Mouse (Mus musculus) small intestine, adult 2 months (tissue): ENCODE results near the gene Gm28038. TPM values are rescaled to one million over a fixed set of nuclear protein-coding genes. Genes with fewer than 3 reads are reported as not detected.
A peak's percentile ranks its signal among the peaks of the same experiment; 100 is the strongest.

Experiments used
- H3K27ac ChIP-seq: fragments of 200-500 bp; 2 replicates; pipeline ENCODE4 v1.5.1; 2012; ENCODE audit warnings: low read depth, low read length, control low read depth, inconsistent platforms; ENCODE audit not compliant: insufficient read depth
- H3K27me3 ChIP-seq: fragments of 200-500 bp; 2 replicates; pipeline ENCODE4 v1.6.1; 2012; ENCODE audit warnings: mild to moderate bottlenecking, moderate library complexity, low read length, inconsistent platforms; ENCODE audit not compliant: control insufficient read depth, insufficient read depth
- H3K36me3 ChIP-seq: fragments of 200-500 bp; 2 replicates; pipeline ENCODE4 v1.6.1; 2012; ENCODE audit warnings: mild to moderate bottlenecking, low read length, control low read depth, inconsistent platforms; ENCODE audit not compliant: control insufficient read depth, insufficient read depth
- H3K4me1 ChIP-seq: fragments of 200-500 bp; 2 replicates; pipeline ENCODE4 v1.6.1; 2012; ENCODE audit warnings: low read length, inconsistent platforms, mixed read lengths; ENCODE audit not compliant: control insufficient read depth, insufficient read depth, insufficient read length
- H3K4me3 ChIP-seq: fragments of 200-500 bp; 2 replicates; pipeline ENCODE4 v1.5.1; 2012; ENCODE audit warnings: low read depth, mild to moderate bottlenecking, control low read depth, inconsistent platforms, low read length, moderate library complexity
- CTCF ChIP-seq: fragments of 200-500 bp; IDR thresholded peaks from 2 replicates; pipeline ENCODE4 v1.5.1; 2012; ENCODE audit warnings: low read depth, mild to moderate bottlenecking, control low read depth, inconsistent platforms, low read length, moderate library complexity, mixed read lengths; ENCODE audit not compliant: insufficient replicate concordance, insufficient read length; ENCODE audit errors: extremely low read depth
- POLR2A ChIP-seq: fragments of 200-500 bp; IDR thresholded peaks from 2 replicates; pipeline ENCODE4 v1.6.1; 2012; ENCODE audit warnings: low read depth, mild to moderate bottlenecking, control low read depth, inconsistent platforms, low read length, moderate library complexity
- WGBS: fragments of 180-500 bp; shearing (Covaris S2); methylation state at CpG from one replicate; pipeline ENCODE4 v1.1.7; 2018; 5-methylcytosine and 5-hydroxymethylcytosine counted together
- polyA plus RNA-seq: library from polyadenylated mRNA; depleted of rRNA; stranded (reverse); fragments of >200 nt; gene quantifications from 2 replicates; pipeline ENCODE4 v1.2.3, GENCODE M21; 2012

The Gm28038 gene
- polyA plus RNA-seq, 1 experiment: not detected

- H3K36me3 ChIP-seq: peaks cover 53% of the 10 kb centered on the region
- peaks cover 12% of the 10 kb centered on the region for H3K4me1 ChIP-seq
- H3K27me3 ChIP-seq: no peaks in the 10 kb centered on the region
- H3K27ac ChIP-seq: peak overlapping the region; percentile 80
- H3K4me3 ChIP-seq: no peak overlapping the region
- 74% methylated on average over 7 of the region's 7 CpGs for WGBS
- no peak for TF ChIP-seq POLR2A
- TF ChIP-seq CTCF: no peak
Observed at GRCm38 (mm10) chr2:30257699-30258460, 23.0 kb upstream of the Gm28038 start.

DNA sequence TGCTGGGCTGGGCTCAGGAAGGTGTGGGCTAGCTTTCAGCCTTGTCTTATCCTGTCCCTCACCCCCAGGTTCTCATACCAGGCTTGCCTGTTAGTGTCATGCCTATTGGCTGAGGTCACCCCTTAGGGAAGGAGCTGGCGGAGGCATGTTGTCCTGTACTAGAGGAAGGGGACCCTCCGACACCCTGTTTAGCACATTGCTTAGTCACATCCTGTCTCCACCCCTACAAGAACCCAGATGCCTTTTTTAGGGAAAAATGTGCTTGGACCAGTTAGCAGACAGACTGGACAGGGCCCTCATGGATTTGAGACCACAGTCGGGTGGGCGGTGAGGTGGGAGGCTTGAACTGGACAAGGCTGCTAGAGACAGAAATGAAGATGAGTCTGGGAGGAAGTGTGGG lies 22.2 kb upstream of the Gm28038 start:
- H3K36me3 ChIP-seq: peaks cover 60% of the 10 kb centered on the region
- 75% methylated on average over 4 of the region's 4 CpGs for WGBS
- H3K27ac ChIP-seq: peak overlapping the region; percentile 80
- H3K4me1 ChIP-seq: peaks cover 12% of the 10 kb centered on the region
- H3K4me3 ChIP-seq: no peak overlapping the region
- H3K27me3 ChIP-seq: no peaks in the 10 kb centered on the region
- TF ChIP-seq POLR2A: no peak
- no peak for TF ChIP-seq CTCF

- peaks cover 12% of the 10 kb centered on the region for H3K4me1 ChIP-seq
- peak overlapping the region; percentile 80 for H3K27ac ChIP-seq
- peaks cover 66% of the 10 kb centered on the region for H3K36me3 ChIP-seq
- WGBS: 73% methylated on average over 15 of the region's 15 CpGs
- H3K27me3 ChIP-seq: no peaks in the 10 kb centered on the region
- TF ChIP-seq CTCF (no peak), POLR2A (no peak)
- no peak overlapping the region for H3K4me3 ChIP-seq
Observed at GRCm38 (mm10) chr2:30259131-30260064, 21.4 kb upstream of the Gm28038 start.

- TF ChIP-seq POLR2A (no peak), CTCF (no peak)
- no peak overlapping the region for H3K27ac ChIP-seq
- no peaks in the 10 kb centered on the region for H3K27me3 ChIP-seq
- peaks cover 14% of the 10 kb centered on the region for H3K4me1 ChIP-seq
- no peak overlapping the region for H3K4me3 ChIP-seq
- peaks cover 54% of the 10 kb centered on the region for H3K36me3 ChIP-seq
- 84% methylated on average over 4 of the region's 4 CpGs for WGBS
Observed at GRCm38 (mm10) chr2:30261064-30261736, 19.6 kb upstream of the Gm28038 start.

DNA sequence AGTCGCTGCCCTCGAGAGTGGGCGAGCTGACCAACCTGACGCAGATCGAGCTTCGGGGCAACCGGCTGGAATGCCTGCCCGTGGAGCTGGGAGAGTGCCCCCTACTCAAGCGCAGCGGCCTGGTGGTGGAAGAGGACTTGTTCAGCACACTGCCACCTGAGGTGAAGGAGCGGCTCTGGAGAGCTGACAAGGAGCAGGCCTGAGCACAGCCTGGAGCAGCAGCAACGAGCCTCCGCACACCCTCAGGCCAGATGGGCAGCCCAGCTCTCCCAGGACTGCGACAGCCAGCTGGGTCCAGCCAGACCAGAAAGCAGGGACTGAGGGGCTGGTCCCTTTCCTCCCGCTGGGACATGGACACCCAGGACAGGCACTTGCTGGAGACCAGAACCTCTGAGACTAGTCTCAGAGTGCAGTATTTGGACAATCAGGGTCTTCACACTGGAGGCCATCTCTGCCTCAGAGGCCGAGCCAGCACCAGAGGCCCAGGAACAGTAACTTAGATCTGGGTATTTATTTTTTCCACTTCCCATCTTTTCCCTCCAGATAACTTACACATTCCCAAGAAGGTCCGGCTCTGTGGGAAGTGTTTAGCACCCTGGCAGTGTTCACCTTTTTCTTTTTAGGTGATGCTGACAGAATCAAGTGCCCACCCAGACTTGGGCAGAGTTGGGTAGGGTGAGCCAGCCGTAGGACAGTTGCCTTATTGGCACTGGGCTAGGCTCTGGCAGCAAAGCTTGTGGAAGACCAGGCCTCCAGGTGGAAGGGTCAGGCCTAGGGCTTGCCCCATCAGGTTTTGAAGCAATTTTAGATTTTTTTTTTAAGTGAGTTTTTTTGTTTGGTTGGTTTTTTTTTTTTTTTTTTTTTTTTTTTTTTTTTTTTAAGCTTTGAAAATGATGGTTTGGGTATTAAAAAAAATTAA lies 18.7 kb upstream of the Gm28038 start:
- Histone ChIP-seq H3K27ac (no peak overlapping the region), H3K27me3 (no peaks in the 10 kb centered on the region), H3K4me1 (peaks cover 14% of the 10 kb centered on the region), H3K36me3 (peaks cover 44% of the 10 kb centered on the region), H3K4me3 (no peak overlapping the region)
- TF ChIP-seq POLR2A (no peak), CTCF (no peak)
- WGBS: 90% methylated on average over 18 of the region's 18 CpGs

DNA sequence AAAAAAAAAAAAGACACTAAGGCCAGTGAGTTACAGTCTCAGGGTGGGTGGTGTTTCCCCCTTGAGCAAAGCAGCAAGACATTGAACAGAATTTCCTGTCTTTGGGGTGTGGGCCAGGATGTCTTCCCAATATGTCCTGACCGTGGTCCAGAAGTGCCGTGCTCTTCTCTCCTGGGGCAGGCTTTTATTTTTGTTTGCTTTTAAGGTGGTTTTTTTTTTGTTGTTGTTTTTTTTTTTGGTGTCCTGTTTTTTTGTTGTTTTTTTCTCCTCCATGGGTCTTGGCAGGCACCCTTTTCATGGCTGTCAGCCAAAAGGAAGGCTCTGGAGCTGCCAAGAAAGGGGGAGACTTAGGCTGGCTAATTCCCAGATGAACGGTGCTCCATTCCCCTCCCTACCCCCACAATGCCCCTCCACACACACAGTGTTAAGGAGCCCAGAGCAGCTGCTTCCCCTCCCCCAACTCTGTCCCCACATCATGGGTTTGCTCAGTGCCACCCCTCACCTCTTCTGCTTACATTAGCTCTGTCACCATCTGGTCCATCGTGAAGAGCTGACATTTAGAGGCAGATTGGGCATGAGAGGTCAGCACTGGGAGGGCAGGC lies 17.9 kb upstream of the Gm28038 start:
- WGBS: 49% methylated on average over 4 of the region's 4 CpGs
- Histone ChIP-seq H3K27ac (no peak overlapping the region; the same call in 1 of the 2 replicates), H3K27me3 (no peaks in the 10 kb centered on the region), H3K4me1 (peaks cover 13% of the 10 kb centered on the region), H3K4me3 (no peak overlapping the region), H3K36me3 (peaks cover 37% of the 10 kb centered on the region)
- TF ChIP-seq POLR2A (no peak), CTCF (no peak)
